ENCODE assay signal across 10 mouse cellular contexts in genomic region chr8:125391271-125391670, GRCm38 (mm10).
DNase-seq lines count a peak whose midpoint lies in the region; ATAC-seq and TF ChIP-seq lines count a peak whose summit lies in the region.
"Had no signal": no experiment of that assay in that cellular context is flagged by ENCODE, and none has a peak within 500 bp of the region (broad histone marks: within the 10 kb centered on the region; RNA-seq: fewer than 3 reads in every experiment).

No protein-coding gene starts in this region.

- no peaks in the 10 kb centered on the region for H3K36me3 ChIP-seq in hindbrain, embryonic 12.5 days
- no peaks in the 10 kb centered on the region for H3K36me3 ChIP-seq in hindbrain, embryonic 10.5 days

- TF ChIP-seq POLR2A in brain, embryonic 14.5 days (IDR thresholded peaks at IDR 0.05; ENCODE audit: borderline replicate concordance, extremely low read depth, insufficient read depth, insufficient read length, poor library complexity, severe bottlenecking): no peak

- no peak overlapping the region for H3K9ac ChIP-seq in hindbrain, embryonic 12.5 days

- no peak overlapping the region for H3K4me3 ChIP-seq in hindbrain, embryonic 12.5 days
- H3K4me3 ChIP-seq in hindbrain, embryonic 10.5 days: no peak overlapping the region

- H3K9me3 ChIP-seq in hindbrain, embryonic 12.5 days (replicated peaks): no peaks in the 10 kb centered on the region
- H3K9me3 ChIP-seq in hindbrain, embryonic 10.5 days: no peaks in the 10 kb centered on the region

- no peak for TF ChIP-seq CTCF in brain, embryonic 14.5 days (IDR thresholded peaks at IDR 0.05; ENCODE audit: borderline replicate concordance, extremely low read depth, insufficient read depth, insufficient read length)

- H3K27me3 ChIP-seq in hindbrain, embryonic 12.5 days: no peaks in the 10 kb centered on the region
- H3K27me3 ChIP-seq in hindbrain, embryonic 10.5 days (ENCODE audit: insufficient read depth, poor library complexity, severe bottlenecking): no peaks in the 10 kb centered on the region

- no peak for ATAC-seq in hindbrain, embryonic 12.5 days (ENCODE audit: low FRiP score)
- peak; percentile 98 for ATAC-seq in CD4-positive, CD25-positive, alpha-beta regulatory T cell, adult 4 months

- H3K27ac ChIP-seq in hindbrain, embryonic 12.5 days: peak overlapping the region; percentile 64; the same call in 1 of the 2 replicates
- H3K27ac ChIP-seq in hindbrain, embryonic 10.5 days: no peak overlapping the region

- H3K4me1 ChIP-seq in hindbrain, embryonic 12.5 days: peaks cover 41% of the 10 kb centered on the region
- peaks cover 38% of the 10 kb centered on the region for H3K4me1 ChIP-seq in hindbrain, embryonic 10.5 days (replicated peaks)

- DNase-seq in hindbrain, embryonic 10.5 days (ENCODE audit: low spot score): no peak
- peak; percentile 44 for DNase-seq in brain, embryonic 14.5 days (ENCODE audit: low read depth)
- peak; percentile 22 to 34 for DNase-seq in natural killer cell, adult 2 months (ENCODE audit: low spot score in 2 of 2)
- no peak for DNase-seq in gastrocnemius, postnatal 25 days
- DNase-seq in cerebellum, postnatal 10 days: no peak
- DNase-seq in layer of hippocampus, postnatal 14 days (ENCODE audit: low spot score in 2 of 2): no peak
- DNase-seq: cerebellum, adult 18-20 months; right cerebral cortex, adult 18-20 months had no signal

- 78% methylated on average over 8 of the region's 8 CpGs for WGBS in hindbrain, embryonic 12.5 days
- 73% methylated on average over 8 of the region's 8 CpGs for WGBS in hindbrain, embryonic 10.5 days

- no peak overlapping the region for H3K4me2 ChIP-seq in hindbrain, embryonic 12.5 days (replicated peaks)

Comparison
In these comparisons a context has a peak if more than half of its experiments do, and no peak if none do; other contexts are left out.
1. DNase-seq: peak in brain, embryonic 14.5 days (single experiment) and natural killer cell, adult 2 months (2 of 2); none in hindbrain, embryonic 10.5 days (single experiment), gastrocnemius, postnatal 25 days (single experiment), cerebellum, postnatal 10 days (0 of 2) and layer of hippocampus, postnatal 14 days (0 of 2).